Mouse (Mus musculus) G1E (cell line): Measurements from ENCODE around the gene Samd7. TPM values are rescaled to one million over a fixed set of nuclear protein-coding genes. Genes with fewer than 3 reads are reported as not detected.

Experiments used
- ATAC-seq: 2 replicates; pipeline ENCODE4 v1.8.0; 2016; ENCODE audit warnings: mild to moderate bottlenecking; ENCODE audit not compliant: insufficient number of reproducible peaks, poor library complexity, low FRiP score, severe bottlenecking; ENCODE audit errors: extremely low read depth
- DNase-seq: peaks from one replicate; pipeline ENCODE4 v3.0.0; 2012; ENCODE audit warnings: low spot score
- H3K27me3 ChIP-seq: 2 replicates; pipeline ENCODE4 v1.6.1; 2012; ENCODE audit warnings: mild to moderate bottlenecking, low read length, inconsistent platforms; ENCODE audit not compliant: insufficient read depth
- H3K36me3 ChIP-seq: replicated peaks from 2 replicates; pipeline ENCODE3; 2012; ENCODE audit warnings: mild to moderate bottlenecking, inconsistent platforms
- H3K4me1 ChIP-seq: 2 replicates; pipeline ENCODE4 v1.6.1; 2012; ENCODE audit warnings: low read depth, low read length, inconsistent platforms, mixed read lengths; ENCODE audit not compliant: insufficient read depth
- H3K4me3 ChIP-seq: 2 replicates; pipeline ENCODE4 v1.5.1; 2012; ENCODE audit warnings: low read depth, mild to moderate bottlenecking, inconsistent platforms, low read length, moderate library complexity, mixed read lengths
- H3K9me3 ChIP-seq: replicated peaks from 2 replicates; pipeline ENCODE4 v1.6.1; 2012; ENCODE audit warnings: inconsistent platforms
- CTCF ChIP-seq: IDR thresholded peaks from 2 replicates; pipeline ENCODE4 v1.5.1; 2012; ENCODE audit warnings: low read depth, low read length, inconsistent platforms, mixed read lengths
- GATA1 ChIP-seq: IDR thresholded peaks from 2 replicates; pipeline ENCODE4 v1.6.1; 2012; ENCODE audit warnings: borderline replicate concordance, low read length, inconsistent platforms, mixed read lengths
- GATA2 ChIP-seq: IDR thresholded peaks from 2 replicates; pipeline ENCODE4 v1.6.1; 2012; ENCODE audit warnings: low read depth, low read length, inconsistent platforms, borderline replicate concordance
- POLR2AphosphoS5 ChIP-seq: IDR thresholded peaks from 2 replicates; pipeline ENCODE4 v1.6.1; 2012; ENCODE audit warnings: low read depth, low read length, inconsistent platforms; ENCODE audit not compliant: insufficient replicate concordance
- TAL1 ChIP-seq: conservative IDR thresholded peaks from 2 replicates; pipeline ENCODE4 v1.6.1; 2012; ENCODE audit warnings: low read depth, low read length, inconsistent platforms, mixed read lengths
- polyA plus RNA-seq: library from polyadenylated mRNA; stranded (reverse); fragments of >175 nt; gene quantifications from 2 replicates; pipeline ENCODE4 v1.2.3, GENCODE M21; 2012
- total RNA-seq, 2 experiments: library from RNA; stranded (forward) in 1 of 2; stranded (reverse) in 1 of 2; fragments of 200-1000 nt in 1 of 2; fragments of >200 nt in 1 of 2; fragmentation: Nextera tagmentation in 1 of 2; gene quantifications; 2 replicates each; pipeline ENCODE4 v1.2.3; 2014 to 2017

Gene Samd7
- total and polyA plus RNA-seq, 3 experiments = 0.16 TPM; not detected in 2

DNA sequence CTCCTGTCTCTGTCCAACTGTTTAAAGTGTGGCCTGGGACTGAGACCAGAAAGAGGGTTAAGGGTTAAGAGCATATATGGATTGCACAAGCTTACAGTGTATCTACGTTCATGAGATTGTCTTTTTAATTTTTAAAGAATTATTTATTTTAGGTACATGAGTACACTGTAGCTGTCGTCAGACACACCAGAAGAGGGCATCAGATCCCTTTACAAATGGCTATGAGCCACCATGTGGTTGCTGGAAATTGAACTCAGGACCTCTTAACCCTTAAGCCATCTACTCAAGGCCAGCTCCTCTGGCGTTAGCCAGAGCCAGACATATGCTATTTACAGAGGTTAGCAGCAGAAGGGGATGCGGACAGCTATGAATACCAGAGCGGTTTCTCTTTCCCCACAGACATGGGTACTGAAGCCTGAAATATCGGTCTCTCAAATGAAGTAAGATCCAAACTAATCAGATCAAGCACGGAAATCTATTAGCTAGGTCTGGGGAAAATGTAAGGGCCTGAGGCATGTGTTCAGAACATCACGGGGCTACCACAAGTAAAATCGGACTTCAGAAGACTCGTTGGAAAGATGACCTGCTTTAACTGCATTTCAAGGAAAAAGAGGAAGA is 21.1 kb upstream of the Samd7 start:
- Histone ChIP-seq H3K27me3 (peaks cover 20% of the 10 kb centered on the region), H3K4me1 (no peaks in the 10 kb centered on the region), H3K36me3 (no peaks in the 10 kb centered on the region), H3K4me3 (no peak overlapping the region), H3K9me3 (no peaks in the 10 kb centered on the region)
- ATAC-seq = no peak
- TF ChIP-seq GATA1 = no peak
- no peak for TF ChIP-seq POLR2AphosphoS5
- TF ChIP-seq CTCF = no peak
- TF ChIP-seq GATA2 = no peak
- no peak for TF ChIP-seq TAL1
- DNase-seq = no peak

DNA sequence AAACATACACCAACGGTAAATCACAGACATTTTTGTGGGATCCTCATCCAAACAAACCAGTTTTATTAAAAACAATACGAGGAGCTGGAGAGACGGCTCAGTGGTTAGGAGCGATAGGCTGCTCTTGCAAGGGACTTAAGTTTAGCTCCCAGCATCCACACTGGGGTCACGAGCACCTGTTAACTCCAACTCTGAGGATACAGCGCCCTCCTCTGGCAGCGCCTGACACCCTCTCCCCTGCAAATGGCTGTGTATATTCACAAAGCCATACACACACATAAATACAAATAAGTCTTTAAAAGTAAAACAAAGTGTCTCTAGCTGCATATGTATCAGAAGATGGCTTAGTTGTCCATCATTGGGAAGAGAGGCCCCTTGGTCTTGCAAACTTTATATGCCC is 20.6 kb upstream of the Samd7 start:
- TF ChIP-seq CTCF (peak; percentile 12; the same call in 1 of the 2 replicates), POLR2AphosphoS5 (no peak), GATA2 (no peak), TAL1 (no peak), GATA1 (no peak)
- ATAC-seq = no peak
- DNase-seq = no peak
- no peaks in the 10 kb centered on the region for H3K4me1 ChIP-seq
- H3K4me3 ChIP-seq = no peak overlapping the region
- H3K27me3 ChIP-seq = peaks cover 20% of the 10 kb centered on the region
- H3K9me3 ChIP-seq = no peaks in the 10 kb centered on the region
- H3K36me3 ChIP-seq = no peaks in the 10 kb centered on the region

DNA sequence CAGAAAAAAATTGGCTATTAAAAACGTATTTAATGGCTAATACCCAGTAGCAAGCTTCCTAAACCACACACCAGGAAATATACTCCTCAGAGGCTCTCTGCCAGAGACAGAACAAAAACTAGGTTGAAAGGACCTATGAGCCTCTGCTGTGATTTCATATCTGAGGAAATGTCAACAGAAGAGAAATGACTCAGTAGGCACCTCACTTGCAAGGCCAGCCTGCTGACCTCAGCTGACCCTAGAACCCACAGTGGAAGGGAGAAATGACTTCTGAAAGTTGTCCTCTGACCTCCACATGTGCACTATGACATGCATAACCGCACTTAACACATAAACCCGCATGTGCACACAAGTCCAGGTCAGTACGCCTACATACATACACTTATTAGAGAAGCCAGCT is 18.9 kb upstream of the Samd7 start:
- no peak for ATAC-seq
- Histone ChIP-seq H3K4me3 (no peak overlapping the region), H3K9me3 (no peaks in the 10 kb centered on the region), H3K27me3 (peaks cover 16% of the 10 kb centered on the region), H3K4me1 (no peaks in the 10 kb centered on the region), H3K36me3 (no peaks in the 10 kb centered on the region)
- TF ChIP-seq CTCF = no peak
- TF ChIP-seq TAL1 = no peak
- TF ChIP-seq POLR2AphosphoS5 = no peak
- TF ChIP-seq GATA1 = no peak
- TF ChIP-seq GATA2 = no peak
- DNase-seq = no peak

GRCm38 (mm10) chr3:30729046-30729445 is 17.0 kb upstream of the Samd7 start:
- H3K9me3 ChIP-seq = no peaks in the 10 kb centered on the region
- peaks cover 21% of the 10 kb centered on the region for H3K27me3 ChIP-seq
- H3K36me3 ChIP-seq = no peaks in the 10 kb centered on the region
- no peaks in the 10 kb centered on the region for H3K4me1 ChIP-seq
- TF ChIP-seq GATA2 (no peak), GATA1 (no peak), POLR2AphosphoS5 (no peak), TAL1 (no peak)
- ATAC-seq = no peak
- no peak overlapping the region for H3K4me3 ChIP-seq
- no peak for DNase-seq

DNA sequence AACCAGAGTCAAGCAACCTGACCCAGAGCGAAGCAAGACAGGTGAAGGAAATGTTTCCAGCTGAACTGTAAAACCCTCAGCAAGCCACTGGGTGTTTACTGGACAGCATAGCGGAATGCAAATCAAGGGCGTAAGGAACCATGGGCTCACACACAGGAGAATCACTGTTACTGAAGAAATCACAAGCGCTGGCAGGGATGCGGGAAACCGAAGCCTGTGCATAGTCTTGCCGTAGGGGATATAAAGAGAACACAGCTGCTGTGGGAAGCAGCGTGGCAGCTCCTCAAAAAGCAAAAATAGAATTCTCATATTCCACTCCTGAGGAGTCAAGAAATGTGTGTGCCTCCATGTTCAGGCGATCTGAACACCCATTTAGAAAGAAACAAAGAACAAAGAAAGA is 9.3 kb upstream of the Samd7 start:
- Histone ChIP-seq H3K9me3 (no peaks in the 10 kb centered on the region), H3K36me3 (no peaks in the 10 kb centered on the region), H3K4me3 (no peak overlapping the region), H3K4me1 (no peaks in the 10 kb centered on the region), H3K27me3 (peaks cover 28% of the 10 kb centered on the region)
- DNase-seq (no peak), ATAC-seq (no peak)
- no peak for TF ChIP-seq GATA2
- no peak for TF ChIP-seq CTCF
- no peak for TF ChIP-seq GATA1
- TF ChIP-seq POLR2AphosphoS5 = no peak
- TF ChIP-seq TAL1 = no peak

GRCm38 (mm10) chr3:30741306-30741705 is 4.8 kb upstream of the Samd7 start:
- Histone ChIP-seq H3K27me3 (peaks cover 23% of the 10 kb centered on the region), H3K4me3 (no peak overlapping the region), H3K9me3 (no peaks in the 10 kb centered on the region), H3K36me3 (no peaks in the 10 kb centered on the region), H3K4me1 (no peaks in the 10 kb centered on the region)
- DNase-seq (no peak), ATAC-seq (no peak)
- TF ChIP-seq TAL1 (no peak), GATA1 (no peak), GATA2 (no peak), CTCF (no peak), POLR2AphosphoS5 (no peak)
